Comparison of ENCODE assay signal across 7 mouse cellular contexts in the genomic region with DNA sequence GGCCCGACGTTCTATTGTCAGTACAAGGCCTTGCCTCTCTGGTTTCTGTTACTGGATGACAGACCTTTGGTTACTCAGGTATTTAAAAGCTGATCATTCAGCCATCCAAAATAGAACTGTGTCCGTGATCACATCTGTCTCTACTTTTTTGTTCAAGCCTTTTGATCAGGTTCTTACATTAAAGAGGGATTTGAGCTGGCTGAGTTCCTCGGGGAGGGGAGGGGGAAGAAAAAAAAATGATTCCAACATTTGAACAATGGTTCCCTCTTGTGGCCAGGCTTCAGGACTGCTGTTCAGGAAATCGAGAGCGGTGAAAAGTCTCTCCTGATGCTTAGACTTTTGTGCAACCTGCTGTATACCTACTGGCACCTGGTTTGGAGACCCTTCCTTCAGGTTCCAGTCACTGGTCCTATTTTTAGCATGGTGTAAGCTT.
DNase-seq lines count a peak whose midpoint lies in the region; ATAC-seq lines count a peak whose summit lies in the region.

No protein-coding gene starts in this region.

- no peak overlapping the region for H3K27ac ChIP-seq in midbrain, embryonic 16.5 days (ENCODE audit: low read length)

- peaks cover 11% of the 10 kb centered on the region for H3K4me1 ChIP-seq in midbrain, embryonic 16.5 days (ENCODE audit: control insufficient read depth, insufficient read depth, low read length)

- H3K27me3 ChIP-seq in midbrain, embryonic 16.5 days (ENCODE audit: control insufficient read depth, insufficient read depth, low read depth, low read length): no peaks in the 10 kb centered on the region

- 13% methylated on average over 6 of the region's 6 CpGs for WGBS in midbrain, embryonic 16.5 days

- peak overlapping the region; percentile 25 for H3K4me2 ChIP-seq in midbrain, embryonic 16.5 days (ENCODE audit: low read length)

- DNase-seq in spleen, postnatal 36 days (ENCODE audit: low spot score in 2 of 2): peak; percentile 12 to 15
- no peak for DNase-seq in spleen, postnatal 4 days (ENCODE audit: low spot score in 2 of 2)
- peak; percentile 39 for DNase-seq in cerebellum, adult 9-10 months
- DNase-seq in frontal cortex, postnatal 14 days (ENCODE audit: low spot score in 2 of 2): peak; percentile 23 to 61
- DNase-seq in layer of hippocampus, postnatal 14 days (ENCODE audit: low spot score in 2 of 2): peak; percentile 43 to 67
- DNase-seq in thymus, postnatal 10 days (ENCODE audit: low spot score in 2 of 2): peak; percentile 85 to 95

- H3K4me3 ChIP-seq in midbrain, embryonic 16.5 days (ENCODE audit: low read depth, low read length): no peak overlapping the region

- H3K9ac ChIP-seq in midbrain, embryonic 16.5 days (ENCODE audit: low read depth, low read length): no peak overlapping the region

- H3K9me3 ChIP-seq in midbrain, embryonic 16.5 days (replicated peaks; ENCODE audit: control insufficient read depth, low read length, poor library complexity, severe bottlenecking): no peaks in the 10 kb centered on the region

- peak; percentile 65 for ATAC-seq in midbrain, embryonic 16.5 days

- no peaks in the 10 kb centered on the region for H3K36me3 ChIP-seq in midbrain, embryonic 16.5 days (ENCODE audit: control insufficient read depth, insufficient read depth, low read length)

Comparison
In these comparisons a context has a peak if more than half of its experiments do, and no peak if none do; other contexts are left out.
1. DNase-seq: peak in spleen, postnatal 36 days (2 of 2), cerebellum, adult 9-10 months (single experiment), frontal cortex, postnatal 14 days (2 of 2), layer of hippocampus, postnatal 14 days (2 of 2) and thymus, postnatal 10 days (2 of 2); none in spleen, postnatal 4 days (0 of 2).